Mouse (Mus musculus): Measurements from ENCODE around the gene Fam163a. TPM values are rescaled to one million over a fixed set of nuclear protein-coding genes. Genes with fewer than 3 reads are reported as not detected.

Gene Fam163a
- total and polyA plus RNA-seq, 3 experiments: not detected

DNA sequence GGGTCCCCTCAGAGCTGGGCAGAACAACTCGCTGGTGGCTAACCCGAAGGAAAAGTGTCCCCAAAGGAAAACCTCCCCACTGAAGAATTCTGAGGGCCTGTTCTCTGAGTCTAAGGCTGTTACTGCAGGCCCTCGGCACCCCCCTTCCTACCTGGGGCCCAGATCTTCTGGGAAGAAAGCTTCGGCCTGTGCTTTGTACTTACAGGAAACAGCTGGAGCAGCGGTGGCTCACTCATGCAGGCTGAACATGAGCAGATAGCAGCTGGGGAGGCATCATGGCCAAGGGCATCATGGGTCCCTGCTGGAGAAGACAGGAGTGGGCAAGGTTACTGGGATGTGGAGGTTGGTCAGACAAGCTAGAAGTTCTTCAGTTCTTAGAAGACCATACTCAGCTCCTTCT, 117.2 kb downstream of the Fam163a start:
- Histone ChIP-seq H3K4me2 (ENCODE audit: insufficient read depth, low read depth, poor library complexity, severe bottlenecking) (no peak overlapping the region), H3K4me1 (ENCODE audit: control insufficient read depth in 1 of 2, insufficient read depth in 2 of 2) (peaks cover 0 to 8% of the 10 kb centered on the region in 2 experiments; a peak in 1 of 4 replicates), H3K79me2 (replicated peaks; ENCODE audit: control insufficient read depth, extremely low read depth, insufficient read depth, poor library complexity, severe bottlenecking) (no peaks in the 10 kb centered on the region), H3K4me3 (replicated peaks in 1 of 3; ENCODE audit: low read depth in 2 of 3, low read length in 2 of 3, poor library complexity in 1 of 3) (no peak overlapping the region), H3K36me3 (replicated peaks in 1 of 2; ENCODE audit: control insufficient read depth in 1 of 2, insufficient read depth in 1 of 2, low read length in 1 of 2) (no peaks in the 10 kb centered on the region), H3K9ac (ENCODE audit: insufficient read depth, low read depth) (no peak overlapping the region), H3K9me3 (replicated peaks; ENCODE audit: low read length) (no peaks in the 10 kb centered on the region), H3K27me3 (replicated peaks) (no peaks in the 10 kb centered on the region), H3K27ac (ENCODE audit: insufficient read depth, low read depth) (no peak overlapping the region)
- TF ChIP-seq ZMIZ1 (IDR thresholded peaks at IDR 0.05; ENCODE audit: low read depth, low read length): no peak
- TF ChIP-seq ZKSCAN1 (IDR thresholded peaks at IDR 0.05; ENCODE audit: borderline replicate concordance, low read depth, low read length): no peak
- TF ChIP-seq NELFE (IDR thresholded peaks at IDR 0.05; ENCODE audit: low read depth, low read length): no peak
- TF ChIP-seq RAD21 (IDR thresholded peaks at IDR 0.05; ENCODE audit: low read depth, low read length): no peak
- no peak for TF ChIP-seq JUN (IDR thresholded peaks at IDR 0.05; ENCODE audit: insufficient read depth, low read depth, low read length)
- TF ChIP-seq MAFK (IDR thresholded peaks at IDR 0.05; ENCODE audit: insufficient replicate concordance, low read length): no peak
- no peak for TF ChIP-seq POLR2AphosphoS2 (IDR thresholded peaks at IDR 0.05; ENCODE audit: low read depth, low read length)
- TF ChIP-seq PAX5 (IDR thresholded peaks at IDR 0.05; ENCODE audit: low read length): no peak
- no peak for TF ChIP-seq USF1 (IDR thresholded peaks at IDR 0.05; ENCODE audit: low read depth, low read length)
- no peak for TF ChIP-seq TBP (conservative IDR thresholded peaks at IDR 0.05; ENCODE audit: low read depth, low read length)
- no peak for TF ChIP-seq GABPA (IDR thresholded peaks at IDR 0.05; ENCODE audit: insufficient replicate concordance, low read depth, low read length)
- no peak for TF ChIP-seq HCFC1 (IDR thresholded peaks at IDR 0.05; ENCODE audit: low read depth, low read length)
- TF ChIP-seq UBTF (IDR thresholded peaks at IDR 0.05; ENCODE audit: low read depth, low read length): no peak
- TF ChIP-seq RCOR1 (conservative IDR thresholded peaks at IDR 0.05; ENCODE audit: low read depth, low read length): no peak
- TF ChIP-seq MAX (IDR thresholded peaks at IDR 0.05; ENCODE audit: low read length): no peak
- TF ChIP-seq MAZ (IDR thresholded peaks at IDR 0.05; ENCODE audit: low read depth, low read length): no peak
- no peak for TF ChIP-seq TCF12 (IDR thresholded peaks at IDR 0.05; ENCODE audit: low read depth, low read length)
- no peak for DNase-seq (ENCODE audit: extremely low read depth)
- in situ Hi-C loops (cut with MboI; ENCODE audit: low pct_ligation_motif_present, low pct_unique_long_range_greater_than_20kb, low sequenced_read_pairs): no loop called here
- dilution Hi-C loops (cut with MboI; ENCODE audit: extremely low pct_ligation_motif_present, extremely low pct_unique_long_range_greater_than_20kb, low sequenced_read_pairs): no loop called here

DNA sequence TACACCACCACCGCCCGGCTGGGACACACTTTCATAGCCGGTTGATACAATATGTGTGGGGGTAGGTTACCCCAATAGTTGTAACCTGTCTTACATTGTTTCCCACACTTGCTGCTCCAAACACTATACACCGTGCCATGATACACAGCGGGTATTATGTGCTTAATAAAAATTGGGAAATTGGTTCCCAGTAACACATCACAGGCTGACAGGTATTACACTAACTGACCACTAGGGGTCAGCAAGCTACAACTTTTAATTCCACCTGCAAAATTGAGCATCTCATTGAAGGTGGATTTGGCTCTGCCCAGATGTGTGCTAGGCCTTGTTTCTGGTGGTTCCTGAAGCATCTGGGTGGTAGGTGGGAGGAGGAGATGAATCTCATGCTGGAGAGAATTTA, 119.1 kb downstream of the Fam163a start:
- DNase-seq (ENCODE audit: extremely low read depth): peak; percentile 64
- Histone ChIP-seq H3K4me3 (replicated peaks in 1 of 3; ENCODE audit: low read depth in 2 of 3, low read length in 2 of 3, poor library complexity in 1 of 3) (no peak overlapping the region), H3K9me3 (replicated peaks; ENCODE audit: low read length) (no peaks in the 10 kb centered on the region), H3K4me2 (ENCODE audit: insufficient read depth, low read depth, poor library complexity, severe bottlenecking) (no peak overlapping the region), H3K27me3 (replicated peaks) (no peaks in the 10 kb centered on the region), H3K27ac (ENCODE audit: insufficient read depth, low read depth) (no peak overlapping the region), H3K4me1 (ENCODE audit: control insufficient read depth in 1 of 2, insufficient read depth in 2 of 2) (peaks cover 0 to 8% of the 10 kb centered on the region in 2 experiments; a peak in 1 of 4 replicates), H3K36me3 (replicated peaks in 1 of 2; ENCODE audit: control insufficient read depth in 1 of 2, insufficient read depth in 1 of 2, low read length in 1 of 2) (no peaks in the 10 kb centered on the region), H3K9ac (ENCODE audit: insufficient read depth, low read depth) (no peak overlapping the region), H3K79me2 (replicated peaks; ENCODE audit: control insufficient read depth, extremely low read depth, insufficient read depth, poor library complexity, severe bottlenecking) (no peaks in the 10 kb centered on the region)
- dilution Hi-C loops (cut with MboI; ENCODE audit: extremely low pct_ligation_motif_present, extremely low pct_unique_long_range_greater_than_20kb, low sequenced_read_pairs): no loop called here
- in situ Hi-C loops (cut with MboI; ENCODE audit: low pct_ligation_motif_present, low pct_unique_long_range_greater_than_20kb, low sequenced_read_pairs): no loop called here
- TF ChIP-seq CTCF (conservative IDR thresholded peaks at IDR 0.05 in 1 of 2, IDR thresholded peaks at IDR 0.05 in 1 of 2; ENCODE audit: low read depth in 2 of 2, low read length in 2 of 2) (peak; percentile 91 to 95), ZKSCAN1 (IDR thresholded peaks at IDR 0.05; ENCODE audit: borderline replicate concordance, low read depth, low read length) (no peak), HCFC1 (IDR thresholded peaks at IDR 0.05; ENCODE audit: low read depth, low read length) (no peak), TBP (conservative IDR thresholded peaks at IDR 0.05; ENCODE audit: low read depth, low read length) (no peak), PAX5 (IDR thresholded peaks at IDR 0.05; ENCODE audit: low read length) (no peak), MAX (IDR thresholded peaks at IDR 0.05; ENCODE audit: low read length) (no peak), MYC (IDR thresholded peaks at IDR 0.05; ENCODE audit: low read depth, low read length) (no peak), BHLHE40 (IDR thresholded peaks at IDR 0.05; ENCODE audit: low read depth, low read length) (no peak), POLR2A (IDR thresholded peaks at IDR 0.05; ENCODE audit: low read depth, low read length) (no peak), RAD21 (IDR thresholded peaks at IDR 0.05; ENCODE audit: low read depth, low read length) (peak; percentile 95), SIN3A (IDR thresholded peaks at IDR 0.05; ENCODE audit: low read length) (no peak), SMC3 (IDR thresholded peaks at IDR 0.05; ENCODE audit: low read depth, low read length) (peak; percentile 90), USF1 (IDR thresholded peaks at IDR 0.05; ENCODE audit: low read depth, low read length) (no peak), ZC3H11A (IDR thresholded peaks at IDR 0.05; ENCODE audit: low read depth, low read length) (peak; percentile 64; the same call in 1 of the 2 replicates), E2F4 (IDR thresholded peaks at IDR 0.05; ENCODE audit: insufficient replicate concordance, low read depth, low read length) (no peak), RCOR1 (conservative IDR thresholded peaks at IDR 0.05; ENCODE audit: low read depth, low read length) (no peak), USF2 (conservative IDR thresholded peaks at IDR 0.05; ENCODE audit: low read depth, low read length) (no peak), CHD2 (IDR thresholded peaks at IDR 0.05; ENCODE audit: low read length) (no peak), IRF4 (IDR thresholded peaks at IDR 0.05; ENCODE audit: low read depth, low read length) (no peak), CHD1 (IDR thresholded peaks at IDR 0.05; ENCODE audit: low read depth, low read length) (no peak), MAFK (IDR thresholded peaks at IDR 0.05; ENCODE audit: insufficient replicate concordance, low read length) (no peak)

Data from CH12.LX (cell line).